Mouse (Mus musculus): Measurements from ENCODE around the gene Sh3bp5l.

Sh3bp5l gene

GRCm38 (mm10) chr11:58378763-58379278 is 48.3 kb downstream of the Sh3bp5l start, which contains the start of gene Lypd8:
Lypd8 (plus strand) TSS chr11:58379043.
- no peak for DNase-seq (ENCODE audit: low read depth)

DNA sequence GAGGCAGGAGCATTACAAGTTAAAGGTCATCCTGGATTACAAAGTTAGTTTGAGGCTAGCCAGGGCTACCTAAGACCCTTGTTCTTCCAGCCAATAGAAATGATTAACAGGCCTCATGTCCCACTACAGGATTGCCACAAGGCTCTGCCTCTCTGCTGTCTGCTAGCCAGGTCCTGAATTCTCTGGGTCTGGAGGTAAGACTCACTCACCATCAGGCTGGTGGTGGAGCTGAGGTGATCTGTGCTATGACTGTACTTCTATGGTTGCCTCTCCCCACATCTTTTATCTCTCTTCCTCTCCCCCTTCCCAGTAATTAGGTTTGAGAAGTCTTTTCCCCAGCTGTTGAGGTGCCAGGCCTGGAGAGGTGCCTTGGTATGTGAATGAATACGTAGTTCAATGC is 49.0 kb downstream of the Sh3bp5l start:
- no peak for DNase-seq (ENCODE audit: low read depth)

- DNase-seq (ENCODE audit: low read depth), result no peak
These were observed 51.9 kb downstream of the Sh3bp5l start for GRCm38 (mm10) chr11:58382471-58382870.

Data from c-Kit-positive CD71-negative TER-119-negative erythroid progenitor cells, embryonic 14.5 days (primary cell).